Mouse (Mus musculus) spleen, adult 18-20 months (tissue): ENCODE measurements around the gene Necab3.

Experiments used
- DNase-seq, 2 experiments: peaks; one replicate each; pipeline ENCODE4 v3.0.0; 2022; ENCODE audit warnings: mixed read lengths in 2 of 2

Necab3 gene

DNA sequence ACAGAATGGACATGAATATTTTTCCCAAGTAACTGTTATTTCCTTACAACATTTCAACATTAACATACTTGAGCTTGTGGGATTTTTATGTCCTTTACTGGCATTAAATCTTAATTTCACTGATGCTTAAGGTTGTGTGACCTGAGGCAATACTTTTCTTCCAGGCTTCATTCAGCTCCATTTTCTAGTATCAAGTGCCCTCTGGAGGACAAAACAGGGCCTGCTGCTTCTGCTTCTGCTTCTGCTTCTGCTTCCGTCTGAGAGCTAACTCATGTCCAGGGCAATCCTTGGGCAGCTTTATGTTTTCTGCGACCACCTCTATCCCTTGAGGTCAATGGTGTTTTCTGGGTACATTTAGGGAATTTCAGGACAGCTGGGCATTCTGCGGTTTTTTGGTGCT, 19.0 kb downstream of the Necab3 start:
- DNase-seq: peak in 1 of 2 experiments; percentile 25

DNA sequence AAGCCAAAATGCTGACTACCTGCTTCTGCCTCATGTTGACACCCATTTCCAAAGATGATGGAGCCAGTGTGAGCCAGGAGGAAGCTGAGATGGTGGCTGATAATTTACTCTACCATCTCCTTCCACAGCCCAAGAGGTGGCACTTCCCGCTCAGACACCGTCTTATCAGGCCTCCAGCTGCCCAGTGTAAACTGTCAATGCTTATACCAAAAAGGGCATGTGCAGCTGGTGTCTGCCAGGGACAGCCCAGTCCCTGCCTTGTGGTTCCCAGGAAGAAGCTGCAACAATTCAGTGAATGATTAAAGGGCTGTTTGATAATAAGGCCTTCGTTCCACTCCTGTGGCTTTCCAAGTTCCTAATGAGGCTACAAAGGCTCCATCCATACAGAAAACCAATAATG, 20.0 kb downstream of the Necab3 start:
- no peak for DNase-seq

DNA sequence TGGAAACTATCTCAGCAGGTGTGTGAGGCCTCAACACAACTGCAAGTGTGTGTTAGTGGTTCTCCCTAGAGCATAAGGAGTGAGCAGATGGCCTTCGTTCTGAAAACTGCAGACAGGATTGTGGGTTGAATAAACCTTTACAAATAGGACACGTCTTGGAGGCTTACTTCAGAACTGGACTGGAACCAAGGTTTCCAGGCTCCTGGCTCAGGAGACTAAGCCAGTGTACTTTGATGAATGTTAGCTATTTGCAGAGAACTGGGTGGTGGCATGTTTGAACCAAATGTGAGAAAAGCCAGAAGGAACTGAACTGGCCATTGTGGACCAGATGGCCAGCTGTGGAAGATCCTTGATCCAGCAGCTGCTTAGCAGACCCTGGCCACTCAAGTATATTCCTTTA, 20.4 kb downstream of the Necab3 start:
- no peak for DNase-seq

DNA sequence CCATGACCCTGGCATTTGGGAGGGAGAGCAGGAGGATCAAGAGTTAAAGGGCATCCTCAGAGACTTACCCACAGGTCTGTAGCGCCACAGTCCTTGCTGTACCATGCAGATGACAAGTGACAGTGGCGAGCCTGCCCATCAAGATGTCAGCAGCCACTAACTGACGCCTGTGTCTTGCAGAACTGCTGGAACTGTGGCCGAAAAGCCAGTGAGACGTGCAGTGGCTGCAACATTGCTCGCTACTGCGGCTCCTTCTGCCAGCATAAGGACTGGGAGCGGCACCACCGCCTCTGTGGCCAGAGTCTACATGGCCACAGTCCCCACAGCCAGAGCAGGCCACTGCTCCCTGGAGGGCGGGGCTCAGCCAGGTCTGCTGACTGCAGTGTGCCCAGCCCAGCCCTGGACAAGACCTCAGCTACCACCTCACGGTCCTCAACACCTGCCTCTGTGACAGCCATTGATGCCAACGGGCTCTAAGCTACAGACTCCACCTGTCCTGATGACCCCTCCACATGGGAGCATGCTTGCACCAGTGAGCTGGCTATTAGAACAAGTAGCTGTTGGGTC, 23.9 kb downstream of the Necab3 start:
- DNase-seq: no peak

DNA sequence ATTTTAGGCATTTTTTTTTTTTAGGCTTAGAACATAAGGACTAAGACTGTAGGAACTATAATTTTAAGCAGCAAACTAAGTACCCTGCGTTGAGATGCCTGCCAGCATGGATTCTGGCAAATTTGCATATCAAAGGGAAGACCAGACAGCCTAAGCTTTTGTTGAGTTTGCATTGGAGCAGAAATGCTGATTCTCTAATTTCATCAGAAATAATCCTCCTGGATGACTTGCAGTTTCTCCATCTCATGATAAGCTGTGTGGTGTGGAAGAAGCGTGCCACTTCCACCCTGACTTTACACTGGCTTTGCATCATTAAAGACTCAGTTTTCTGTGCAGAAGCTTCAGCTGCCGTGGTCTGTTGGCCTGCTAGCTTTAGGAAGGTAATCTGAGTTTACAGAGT, 25.8 kb downstream of the Necab3 start:
- DNase-seq: no peak

DNA sequence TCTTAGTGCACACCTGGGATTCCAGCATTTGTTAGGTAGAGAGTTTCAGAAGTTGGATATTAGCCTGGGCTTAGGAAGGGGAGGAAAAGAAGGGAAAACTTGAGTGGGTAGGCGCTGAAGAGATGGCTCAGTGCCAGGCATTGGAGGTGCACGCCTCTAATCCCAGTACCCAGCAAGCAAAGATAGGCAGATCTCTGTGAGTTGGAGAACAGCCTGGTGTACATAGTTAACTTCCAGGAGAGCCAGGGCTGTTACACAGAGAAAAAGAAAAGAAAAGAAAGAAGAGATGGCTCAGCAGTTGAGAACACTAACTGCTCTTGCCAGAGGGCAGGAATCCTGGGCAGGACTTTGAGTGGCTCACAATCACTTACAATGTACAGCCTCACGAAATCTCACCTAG, 32.2 kb downstream of the Necab3 start:
- DNase-seq: no peak

DNA sequence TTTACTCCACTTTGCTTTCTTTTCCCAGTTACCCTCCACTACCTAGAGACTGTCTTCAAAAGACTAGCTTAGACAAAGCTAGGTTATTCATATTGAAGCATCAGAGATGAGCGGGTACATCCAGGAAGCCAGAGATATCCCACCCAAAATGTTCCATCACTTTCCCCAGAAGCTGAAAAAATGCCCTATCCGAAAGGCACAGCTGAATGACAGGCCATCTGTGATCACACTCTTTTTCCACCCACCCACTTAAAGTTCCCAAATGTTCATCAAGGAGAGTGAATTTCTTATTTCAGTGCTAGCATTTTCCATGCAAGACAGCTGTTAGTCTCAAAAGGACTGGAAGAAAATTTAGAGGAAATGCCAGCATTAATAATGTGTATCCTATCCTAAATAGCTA, 33.4 kb downstream of the Necab3 start:
- no peak for DNase-seq

DNA sequence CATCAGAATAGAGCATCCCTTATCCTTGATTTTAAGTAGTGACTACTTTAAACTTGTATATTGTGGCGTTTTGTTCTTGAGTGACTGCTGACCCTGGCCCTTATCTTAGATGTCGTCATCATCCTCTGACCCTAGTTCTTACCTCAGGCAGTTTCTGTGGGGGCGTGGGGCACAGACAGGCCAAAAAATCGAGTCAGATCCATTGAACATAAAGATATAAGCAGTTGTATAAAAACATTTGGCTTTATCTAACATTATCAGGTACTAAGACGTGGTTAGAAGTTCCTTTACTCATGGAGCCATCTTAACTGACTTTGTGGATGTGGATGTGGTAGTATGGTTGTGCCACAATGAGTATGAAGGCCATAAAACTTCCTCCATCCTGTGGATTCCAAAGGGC, 36.4 kb downstream of the Necab3 start:
- DNase-seq: no peak

DNA sequence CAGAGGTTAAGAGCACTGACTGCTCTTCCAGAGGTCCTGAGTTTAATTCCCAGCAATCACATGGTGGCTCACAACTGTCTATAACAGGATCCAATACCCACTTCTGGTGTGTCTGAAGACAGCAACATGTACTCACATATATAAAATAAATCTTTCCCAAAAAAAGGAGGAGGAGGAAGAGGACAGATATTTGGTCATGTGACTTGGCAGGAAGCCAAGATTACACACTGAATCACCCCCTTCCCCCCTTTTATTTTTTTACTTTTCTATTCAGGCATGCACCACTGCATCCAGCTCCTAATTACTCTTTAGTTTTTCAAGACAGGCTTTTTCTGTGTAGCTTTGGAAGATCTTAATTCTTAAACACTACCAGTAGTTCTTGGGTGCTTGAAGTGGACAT, 37.2 kb downstream of the Necab3 start:
- no peak for DNase-seq

DNA sequence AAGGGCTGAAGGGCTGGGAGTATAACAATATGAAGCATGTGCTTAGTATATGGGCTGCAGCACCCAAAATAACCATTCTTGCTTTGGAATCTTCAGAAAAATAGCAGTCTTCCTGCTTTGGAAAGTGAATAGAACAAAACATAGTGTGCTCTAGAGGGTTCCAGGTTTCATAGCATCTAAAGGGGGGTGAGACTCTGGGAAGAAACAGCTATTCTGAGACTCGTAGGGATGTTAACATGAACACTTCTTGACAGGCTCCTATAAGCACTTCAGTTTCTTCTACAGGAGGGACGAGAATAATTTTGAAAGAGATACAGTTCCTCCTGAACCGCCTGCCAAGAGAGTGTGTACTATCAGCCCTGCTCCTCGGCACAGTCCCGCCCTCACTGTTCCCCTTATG, 41.3 kb downstream of the Necab3 start:
- DNase-seq: no peak

DNA sequence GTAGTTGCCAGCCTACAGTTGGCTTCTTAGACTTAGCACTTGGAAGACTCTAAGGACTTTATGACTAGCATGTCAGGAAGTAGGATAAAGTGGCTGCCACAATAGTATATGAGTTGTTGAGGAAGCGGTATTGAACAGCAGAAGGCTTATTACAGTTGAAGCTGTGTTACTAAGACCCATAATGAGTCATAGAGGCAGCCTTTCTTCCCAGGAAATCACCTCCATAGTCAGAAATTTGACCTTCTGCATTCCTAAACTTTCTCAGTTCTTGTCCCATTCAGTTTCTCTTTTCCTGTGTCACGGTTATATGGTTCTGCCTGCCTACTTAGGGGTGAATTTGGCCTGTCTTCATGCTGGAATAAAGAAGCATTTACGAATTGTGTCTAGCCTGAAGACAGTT, 41.7 kb downstream of the Necab3 start:
- DNase-seq: no peak

DNA sequence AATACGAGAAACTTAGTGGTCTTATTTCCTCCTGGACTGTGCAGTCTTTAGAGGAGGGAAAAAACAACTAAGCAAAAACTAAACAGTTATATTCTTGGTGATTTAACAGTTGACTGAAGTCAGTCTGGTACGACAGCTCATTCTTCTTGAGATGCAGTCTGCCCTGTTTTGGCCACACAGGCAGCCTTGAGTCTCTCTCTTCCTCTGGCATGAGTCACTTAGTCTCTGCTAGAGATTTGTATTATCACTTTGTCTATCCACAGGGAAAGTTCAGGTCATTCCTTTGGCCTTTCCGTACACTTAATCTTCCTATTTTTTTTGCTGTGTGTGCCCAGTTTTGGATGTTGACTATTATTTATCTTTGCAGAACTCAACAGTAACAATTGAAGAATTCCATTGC, 48.5 kb downstream of the Necab3 start:
- DNase-seq: no peak

DNA sequence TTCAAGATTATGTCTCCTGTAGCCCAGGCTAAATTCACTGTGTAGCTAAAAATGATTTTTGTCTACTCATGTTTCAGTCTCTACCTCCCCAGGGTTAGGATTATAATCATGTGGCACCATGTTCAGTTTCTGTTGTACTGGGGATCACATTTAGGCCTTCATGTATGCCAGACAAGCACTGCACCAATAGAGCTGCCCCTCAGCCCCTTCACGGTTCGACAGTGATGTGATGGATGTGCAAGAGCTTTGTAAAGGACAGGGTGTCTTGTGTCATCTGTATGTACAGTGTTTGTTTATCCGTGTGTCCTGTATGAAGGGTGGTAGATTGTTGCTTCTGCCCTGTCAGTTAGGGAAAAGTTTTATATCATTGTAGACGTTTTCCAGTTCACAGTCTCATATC, 50.2 kb downstream of the Necab3 start:
- no peak for DNase-seq

DNA sequence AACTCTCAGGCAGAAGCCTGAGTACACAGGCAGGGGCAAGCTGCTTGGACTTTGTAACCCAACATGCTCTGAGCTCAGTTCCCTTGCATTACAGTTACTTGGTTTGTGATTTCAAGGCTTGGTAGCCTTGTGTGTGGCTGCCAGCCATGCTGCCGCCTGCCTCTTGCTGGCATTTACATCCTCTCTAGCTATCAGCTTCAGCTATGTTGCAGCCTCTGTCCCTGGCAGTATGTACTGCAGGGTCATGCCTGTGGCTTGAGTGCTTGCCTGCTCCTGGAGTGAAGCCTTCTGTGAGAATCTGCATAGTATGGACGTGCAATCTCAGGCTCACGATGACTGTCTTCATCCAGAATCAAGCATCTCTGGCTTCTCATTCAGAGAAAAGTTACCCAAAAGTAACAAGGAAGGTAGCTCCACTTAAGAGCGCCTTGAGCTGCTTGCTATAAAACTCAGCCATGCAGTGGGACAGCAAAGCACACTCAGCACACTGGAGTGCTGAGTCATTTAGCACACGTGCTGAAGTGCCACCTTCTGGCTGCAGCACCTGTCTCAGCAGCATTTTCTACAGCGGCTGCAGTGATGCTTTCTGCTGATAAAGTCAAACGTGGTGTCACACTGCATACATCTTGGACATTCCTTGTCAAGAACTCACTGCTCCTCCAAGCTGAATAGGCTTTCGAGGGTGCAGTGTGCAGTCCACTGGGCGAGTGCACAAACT, 51.0 kb downstream of the Necab3 start:
- DNase-seq: no peak

DNA sequence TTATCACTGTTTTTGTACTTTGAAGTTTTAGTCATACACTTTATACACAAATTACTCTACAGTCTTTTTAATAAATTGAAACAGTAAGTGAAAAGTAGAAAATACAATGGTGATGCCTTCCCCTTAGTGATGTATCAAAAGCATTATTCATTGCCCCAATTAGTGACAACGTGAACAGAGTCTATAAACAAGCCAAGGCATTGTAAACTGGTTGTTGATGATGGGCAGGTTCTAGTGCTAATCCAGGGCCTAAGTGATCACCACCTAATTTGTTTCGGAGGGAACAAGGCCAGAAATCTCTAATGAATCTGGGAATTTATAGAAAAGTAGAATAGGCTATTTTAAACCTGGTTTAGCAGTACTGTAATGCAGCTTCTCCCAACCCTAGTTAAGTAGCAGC, 51.6 kb downstream of the Necab3 start:
- DNase-seq: no peak

DNA sequence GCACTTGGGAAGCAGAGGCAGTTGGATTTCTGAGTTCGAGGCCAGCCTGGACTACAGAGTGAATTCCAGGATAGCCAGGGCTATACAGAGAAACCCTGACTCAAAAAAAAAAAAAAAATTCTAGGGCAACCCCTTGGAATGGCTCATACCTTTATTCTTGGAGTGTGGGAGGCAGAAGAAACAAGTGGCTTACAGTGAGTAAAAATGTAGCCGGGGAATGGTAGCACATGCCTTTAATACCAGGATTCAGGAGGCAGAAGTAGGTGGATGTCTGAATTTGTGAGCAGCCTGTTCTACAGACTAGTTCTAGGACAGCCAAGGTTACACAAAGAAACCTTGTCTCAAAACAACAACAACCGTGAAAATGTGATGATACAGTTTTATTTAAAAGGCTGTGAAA, 57.9 kb downstream of the Necab3 start:
- no peak for DNase-seq

DNA sequence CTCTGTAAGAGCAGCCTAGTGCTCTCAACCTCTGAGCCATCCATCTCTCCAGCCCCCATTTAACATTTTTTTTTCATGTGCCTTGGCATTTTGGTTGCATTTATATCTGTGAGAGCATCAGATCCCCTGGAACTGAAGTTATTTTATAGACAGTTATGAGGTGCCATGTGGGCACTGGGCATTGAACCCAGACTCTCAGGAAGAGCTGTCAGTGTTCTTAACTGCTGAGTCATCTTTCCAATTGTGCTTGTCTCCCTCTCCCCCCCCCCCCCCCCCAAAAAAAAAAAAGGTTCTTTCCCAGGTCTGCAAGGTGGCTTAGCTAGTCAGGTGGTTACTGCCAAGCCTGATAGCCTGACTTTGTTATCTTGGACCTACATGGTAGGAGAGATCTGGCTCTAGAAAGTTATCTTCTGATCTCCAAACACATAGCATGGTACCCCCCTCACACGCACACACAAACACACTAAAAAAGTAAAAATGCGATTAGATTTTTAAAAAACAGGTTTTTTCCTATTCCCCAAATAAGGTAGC, 58.9 kb downstream of the Necab3 start:
- no peak for DNase-seq

DNA sequence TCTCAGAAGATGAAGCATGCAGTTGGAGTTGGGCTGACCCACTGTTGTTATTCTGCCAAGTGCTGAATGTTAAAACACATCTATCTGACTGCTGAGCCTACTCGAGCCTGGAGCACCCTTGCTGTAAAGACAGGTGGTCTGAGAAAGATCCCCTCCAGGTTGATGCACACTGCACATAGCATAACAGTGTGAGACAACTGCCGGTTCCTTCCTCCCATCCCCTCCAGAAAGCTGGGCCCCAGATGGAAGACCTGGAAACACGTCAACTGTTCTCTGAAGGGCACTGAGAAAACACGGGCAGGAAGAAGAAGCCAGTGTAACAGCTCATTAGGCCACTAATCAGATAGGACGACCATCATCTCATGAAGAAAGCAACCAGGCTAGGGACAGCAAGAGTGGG, 60.1 kb downstream of the Necab3 start:
- no peak for DNase-seq

DNA sequence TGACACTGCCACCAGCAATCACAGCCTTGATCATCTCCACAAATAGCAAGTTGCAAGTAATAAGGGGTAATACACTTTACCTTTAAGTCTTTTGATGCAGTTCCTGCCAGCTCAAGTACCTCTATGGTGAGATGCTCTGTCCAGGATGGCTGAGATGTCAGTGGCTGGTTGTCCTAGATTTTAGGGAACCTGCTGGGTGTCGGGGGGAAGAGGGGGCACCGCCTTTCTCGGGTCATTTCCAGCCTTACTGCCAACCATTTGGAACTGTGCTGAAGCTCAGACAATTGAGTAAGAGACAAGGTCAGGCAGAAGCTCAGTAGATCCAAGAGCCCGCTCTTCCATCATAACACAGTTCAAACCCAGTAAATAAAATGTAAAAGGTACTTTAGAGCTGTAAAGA, 63.7 kb downstream of the Necab3 start:
- DNase-seq: no peak
